Mouse (Mus musculus): ENCODE measurements at regions not wholly inside any gene's neighbourhood (a gene's known extent, or its start where the extent isn't known, plus 50 kb on each side); places are given as distances from the start of the nearest gene placed in this dataset.

GRCm38 (mm10) chr7:95849874-95850273 lies 321.2 kb upstream of the Tenm4 start:
- 70% methylated on average over 2 of the region's 2 CpGs for WGBS
- ATAC-seq (ENCODE audit: low FRiP score, low read depth): no peak

GRCm38 (mm10) chr7:95852630-95853029 lies 318.4 kb upstream of the Tenm4 start:
- Histone ChIP-seq H3K27me3 (ENCODE audit: control insufficient read depth, insufficient read depth, low read length) (no peaks in the 10 kb centered on the region), H3K4me2 (replicated peaks; ENCODE audit: low read depth, low read length, severe bottlenecking) (no peak overlapping the region), H3K4me1 (ENCODE audit: control insufficient read depth, insufficient read depth, low read length) (no peaks in the 10 kb centered on the region), H3K36me3 (ENCODE audit: control insufficient read depth, insufficient read depth, low read length) (no peaks in the 10 kb centered on the region), H3K4me3 (replicated peaks; ENCODE audit: low read length) (no peak overlapping the region), H3K9me3 (ENCODE audit: control insufficient read depth, low read length) (no peaks in the 10 kb centered on the region), H3K27ac (replicated peaks; ENCODE audit: low read depth, low read length) (no peak overlapping the region), H3K9ac (ENCODE audit: low read depth, low read length, severe bottlenecking) (no peak overlapping the region)
- TF ChIP-seq POLR2A (IDR thresholded peaks at IDR 0.05; ENCODE audit: borderline replicate concordance, extremely low read depth, insufficient read depth, insufficient read length): no peak
- no peak for DNase-seq (ENCODE audit: low spot score)
- no peak for ATAC-seq (ENCODE audit: low FRiP score, low read depth)
- 77% methylated on average over 6 of the region's 6 CpGs for WGBS

More at GRCm38 (mm10) chr7:95849874-95850273, 321.2 kb upstream of the Tenm4 start:
- Histone ChIP-seq H3K36me3 (ENCODE audit: control insufficient read depth, insufficient read depth, low read length) (no peaks in the 10 kb centered on the region), H3K4me3 (replicated peaks; ENCODE audit: low read length) (no peak overlapping the region), H3K27ac (replicated peaks; ENCODE audit: low read depth, low read length) (no peak overlapping the region), H3K9me3 (ENCODE audit: control insufficient read depth, low read length) (no peaks in the 10 kb centered on the region), H3K4me1 (ENCODE audit: control insufficient read depth, insufficient read depth, low read length) (no peaks in the 10 kb centered on the region), H3K9ac (ENCODE audit: low read depth, low read length, severe bottlenecking) (no peak overlapping the region), H3K27me3 (ENCODE audit: control insufficient read depth, insufficient read depth, low read length) (no peaks in the 10 kb centered on the region), H3K4me2 (replicated peaks; ENCODE audit: low read depth, low read length, severe bottlenecking) (no peak overlapping the region)
- no peak for TF ChIP-seq POLR2A (IDR thresholded peaks at IDR 0.05; ENCODE audit: borderline replicate concordance, extremely low read depth, insufficient read depth, insufficient read length)
- no peak for DNase-seq (ENCODE audit: low spot score)

GRCm38 (mm10) chr7:95853225-95853812 lies 317.7 kb upstream of the Tenm4 start:
- 76% methylated on average over 6 of the region's 6 CpGs for WGBS
- DNase-seq (ENCODE audit: low spot score) (peak; percentile 5), ATAC-seq (ENCODE audit: low FRiP score, low read depth) (no peak)

GRCm38 (mm10) chr7:95858247-95858646 lies 312.8 kb upstream of the Tenm4 start:
- Histone ChIP-seq H3K27me3 (ENCODE audit: control insufficient read depth, insufficient read depth, low read length) (no peaks in the 10 kb centered on the region), H3K4me3 (replicated peaks; ENCODE audit: low read length) (no peak overlapping the region), H3K9me3 (ENCODE audit: control insufficient read depth, low read length) (no peaks in the 10 kb centered on the region), H3K4me1 (ENCODE audit: control insufficient read depth, insufficient read depth, low read length) (no peaks in the 10 kb centered on the region), H3K36me3 (ENCODE audit: control insufficient read depth, insufficient read depth, low read length) (no peaks in the 10 kb centered on the region), H3K4me2 (replicated peaks; ENCODE audit: low read depth, low read length, severe bottlenecking) (no peak overlapping the region), H3K9ac (ENCODE audit: low read depth, low read length, severe bottlenecking) (no peak overlapping the region), H3K27ac (replicated peaks; ENCODE audit: low read depth, low read length) (no peak overlapping the region)
- DNase-seq (ENCODE audit: low spot score) (no peak), ATAC-seq (ENCODE audit: low FRiP score, low read depth) (no peak)
- no peak for TF ChIP-seq POLR2A (IDR thresholded peaks at IDR 0.05; ENCODE audit: borderline replicate concordance, extremely low read depth, insufficient read depth, insufficient read length)

More at GRCm38 (mm10) chr7:95853225-95853812, 317.7 kb upstream of the Tenm4 start:
- Histone ChIP-seq H3K9me3 (ENCODE audit: control insufficient read depth, low read length) (no peaks in the 10 kb centered on the region), H3K27ac (replicated peaks; ENCODE audit: low read depth, low read length) (no peak overlapping the region), H3K36me3 (ENCODE audit: control insufficient read depth, insufficient read depth, low read length) (no peaks in the 10 kb centered on the region), H3K9ac (ENCODE audit: low read depth, low read length, severe bottlenecking) (no peak overlapping the region), H3K4me1 (ENCODE audit: control insufficient read depth, insufficient read depth, low read length) (no peaks in the 10 kb centered on the region), H3K4me2 (replicated peaks; ENCODE audit: low read depth, low read length, severe bottlenecking) (no peak overlapping the region), H3K27me3 (ENCODE audit: control insufficient read depth, insufficient read depth, low read length) (no peaks in the 10 kb centered on the region), H3K4me3 (replicated peaks; ENCODE audit: low read length) (no peak overlapping the region)
- TF ChIP-seq POLR2A (IDR thresholded peaks at IDR 0.05; ENCODE audit: borderline replicate concordance, extremely low read depth, insufficient read depth, insufficient read length): no peak

- H3K27me3 ChIP-seq (ENCODE audit: control insufficient read depth, insufficient read depth, low read length): no peaks in the 10 kb centered on the region
- no peak overlapping the region for H3K4me3 ChIP-seq (replicated peaks; ENCODE audit: low read length)
- H3K4me2 ChIP-seq (replicated peaks; ENCODE audit: low read depth, low read length, severe bottlenecking): no peak overlapping the region
- WGBS: 14% methylated on average over 3 of the region's 3 CpGs
- no peaks in the 10 kb centered on the region for H3K4me1 ChIP-seq (ENCODE audit: control insufficient read depth, insufficient read depth, low read length)
- no peaks in the 10 kb centered on the region for H3K36me3 ChIP-seq (ENCODE audit: control insufficient read depth, insufficient read depth, low read length)
- no peak overlapping the region for H3K27ac ChIP-seq (replicated peaks; ENCODE audit: low read depth, low read length)
- DNase-seq (ENCODE audit: low spot score) (no peak), ATAC-seq (ENCODE audit: low FRiP score, low read depth) (no peak)
- H3K9me3 ChIP-seq (ENCODE audit: control insufficient read depth, low read length): no peaks in the 10 kb centered on the region
- TF ChIP-seq POLR2A (IDR thresholded peaks at IDR 0.05; ENCODE audit: borderline replicate concordance, extremely low read depth, insufficient read depth, insufficient read length): no peak
- no peak overlapping the region for H3K9ac ChIP-seq (ENCODE audit: low read depth, low read length, severe bottlenecking)
Measured at GRCm38 (mm10) chr7:95864233-95864632, 306.8 kb upstream of the Tenm4 start.

GRCm38 (mm10) chr7:95865270-95865669 lies 305.8 kb upstream of the Tenm4 start:
- Histone ChIP-seq H3K27ac (replicated peaks; ENCODE audit: low read depth, low read length) (no peak overlapping the region), H3K9ac (ENCODE audit: low read depth, low read length, severe bottlenecking) (no peak overlapping the region), H3K27me3 (ENCODE audit: control insufficient read depth, insufficient read depth, low read length) (no peaks in the 10 kb centered on the region), H3K4me3 (replicated peaks; ENCODE audit: low read length) (no peak overlapping the region), H3K4me1 (ENCODE audit: control insufficient read depth, insufficient read depth, low read length) (no peaks in the 10 kb centered on the region), H3K4me2 (replicated peaks; ENCODE audit: low read depth, low read length, severe bottlenecking) (no peak overlapping the region), H3K36me3 (ENCODE audit: control insufficient read depth, insufficient read depth, low read length) (no peaks in the 10 kb centered on the region), H3K9me3 (ENCODE audit: control insufficient read depth, low read length) (no peaks in the 10 kb centered on the region)
- ATAC-seq (ENCODE audit: low FRiP score, low read depth) (no peak), DNase-seq (ENCODE audit: low spot score) (no peak)
- no peak for TF ChIP-seq POLR2A (IDR thresholded peaks at IDR 0.05; ENCODE audit: borderline replicate concordance, extremely low read depth, insufficient read depth, insufficient read length)
- 44% methylated on average over 3 of the region's 3 CpGs for whole genome bisulfite sequencing
